ENCODE assay signal across 11 mouse cellular contexts in genomic region chr6:126772326-126772725, GRCm38 (mm10). TPM values are rescaled to one million over a fixed set of nuclear protein-coding genes. Genes with fewer than 3 reads are reported as not detected.
DNase-seq lines count a peak whose midpoint lies in the region.
"Had no signal": no experiment of that assay in that cellular context is flagged by ENCODE, and none has a peak within 500 bp of the region (broad histone marks: within the 10 kb centered on the region; RNA-seq: fewer than 3 reads in every experiment).

No protein-coding gene starts in this region.

- DNase-seq in heart, postnatal 4 days = peak; percentile 26
- DNase-seq in heart, adult 9 months (ENCODE audit: low spot score in 2 of 2) = no peak
- DNase-seq in 3134 (ENCODE audit: extremely low read depth, insufficient read length, low spot score) = peak; percentile 27
- DNase-seq in cerebellum, adult 11-12 months = peak; percentile 25
- DNase-seq in layer of hippocampus, adult 8-10 months (ENCODE audit: low spot score in 2 of 2) = peak; percentile 66 to 72
- DNase-seq in embryo, embryonic 10 days (ENCODE audit: low spot score) = no peak
- no peak for DNase-seq in forebrain, embryonic 10.5 days (ENCODE audit: extremely low spot score, low spot score)
- no peak for DNase-seq in spleen, adult 12 weeks (ENCODE audit: low spot score)

- H3K9me3 ChIP-seq in forebrain, embryonic 10.5 days = no peaks in the 10 kb centered on the region
- H3K9me3 ChIP-seq: embryonic facial prominence, embryonic 15.5 days; heart, embryonic 12.5 days had no signal

- H3K27ac ChIP-seq in forebrain, embryonic 10.5 days = no peak overlapping the region
- H3K27ac ChIP-seq: embryonic facial prominence, embryonic 15.5 days; macrophage had no signal

- H3K4me1 ChIP-seq in forebrain, embryonic 10.5 days = peaks cover 29% of the 10 kb centered on the region
- H3K4me1 ChIP-seq: embryonic facial prominence, embryonic 15.5 days had no signal

- no peaks in the 10 kb centered on the region for H3K36me3 ChIP-seq in forebrain, embryonic 10.5 days (replicated peaks)
- H3K36me3 ChIP-seq: embryonic facial prominence, embryonic 15.5 days; heart, embryonic 12.5 days had no signal

- no peak overlapping the region for H3K4me3 ChIP-seq in forebrain, embryonic 10.5 days
- H3K4me3 ChIP-seq: embryonic facial prominence, embryonic 15.5 days; heart, embryonic 12.5 days had no signal

- 81% methylated on average over 4 of the region's 4 CpGs for WGBS in forebrain, embryonic 10.5 days

- H3K27me3 ChIP-seq in forebrain, embryonic 10.5 days (ENCODE audit: poor library complexity, severe bottlenecking) = no peaks in the 10 kb centered on the region

RNA-seq across cellular contexts. Expression of gene Kcna6, which starts 31.9 kb away (rescaled TPM):
- 1 to 10 TPM; 2.0 to 2.1 TPM for total RNA-seq in heart, postnatal 4 days (2021)
- 10 to 100 TPM; 45.8 to 60.4 (median 52.2) TPM for total RNA-seq in layer of hippocampus, adult 8-10 months (2022)
- 2.9 and 3.4 TPM in 2 replicates for polyA plus RNA-seq in forebrain, embryonic 10.5 days (2016; fragmentation: Nextera tagmentation; extraction: Ambion mirVana)
- polyA plus RNA-seq: macrophage had no signal

Comparison
In these comparisons a context has a peak if more than half of its experiments do, and no peak if none do; other contexts are left out.
1. DNase-seq: peak in heart, postnatal 4 days (single experiment), 3134 (single experiment), cerebellum, adult 11-12 months (single experiment) and layer of hippocampus, adult 8-10 months (2 of 2); none in heart, adult 9 months (0 of 2), embryo, embryonic 10 days (single experiment), forebrain, embryonic 10.5 days (single experiment) and spleen, adult 12 weeks (single experiment).
2. RNA of gene Kcna6, which starts 31.9 kb away (total RNA-seq): 45.8 to 60.4 TPM in layer of hippocampus, adult 8-10 months; 2.0 to 2.1 TPM in heart, postnatal 4 days; every median in the first group is over 10 times any median in the second.